Mouse (Mus musculus): ENCODE results near the gene Grm8. TPM values are rescaled to one million over a fixed set of nuclear protein-coding genes. Genes with fewer than 3 reads are reported as not detected.

Gene Grm8
- polyA plus RNA-seq, 1 experiment, result 0.04 TPM

DNA sequence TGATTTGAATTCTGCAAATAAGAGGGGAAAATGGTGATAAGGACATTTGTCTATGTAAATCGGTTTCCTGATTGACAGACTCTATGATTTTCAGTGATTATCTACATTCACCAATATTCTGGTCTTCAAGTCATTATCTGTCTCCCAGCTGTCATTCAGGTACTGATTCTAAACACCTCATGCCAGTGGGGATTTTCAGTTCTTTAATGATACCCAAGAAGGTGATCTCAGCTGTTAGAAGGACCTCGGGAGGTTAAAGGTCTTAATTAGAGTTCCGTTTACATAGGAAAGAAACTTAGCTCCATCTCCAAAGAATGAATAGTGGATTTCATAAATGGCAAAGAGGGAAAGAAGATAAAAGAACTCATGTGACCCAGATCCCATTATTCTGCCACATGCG, 143.7 kb downstream of the Grm8 start:
- no peaks in the 10 kb centered on the region for H3K36me3 ChIP-seq (ENCODE audit: control insufficient read depth, insufficient read depth, low read length)
- no peak for TF ChIP-seq CTCF (IDR thresholded peaks at IDR 0.05; ENCODE audit: extremely low read depth, insufficient read depth, insufficient read length, insufficient replicate concordance)
- TF ChIP-seq POLR2A (IDR thresholded peaks at IDR 0.05; ENCODE audit: low read depth, low read length), result no peak
- 84% methylated on average over 4 of the region's 4 CpGs for WGBS

DNA sequence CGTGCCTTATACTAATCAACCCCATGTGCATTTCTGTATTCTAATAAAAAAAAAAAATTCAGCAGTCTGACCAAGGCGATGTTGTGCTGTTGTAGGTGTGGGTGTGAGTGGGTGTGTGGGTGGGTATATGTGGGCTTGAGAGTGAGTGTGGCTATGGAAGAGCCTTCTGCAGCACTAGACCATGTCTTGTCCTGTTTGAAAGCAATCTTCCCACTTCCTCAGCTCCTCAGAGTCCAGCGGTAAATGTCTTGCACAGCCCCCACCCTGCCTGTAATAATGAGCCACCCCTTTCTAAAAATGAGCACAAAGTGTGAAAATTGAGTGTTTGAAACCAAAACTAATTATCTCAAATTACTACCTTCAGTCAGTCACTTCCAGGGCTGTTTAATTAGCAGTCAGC, 152.4 kb downstream of the Grm8 start:
- no peaks in the 10 kb centered on the region for H3K36me3 ChIP-seq (ENCODE audit: control insufficient read depth, insufficient read depth, low read length)
- DNase-seq (ENCODE audit: low read depth in 1 of 2, low spot score in 2 of 2), result no peak
- no peak overlapping the region for H3K27ac ChIP-seq (ENCODE audit: insufficient read depth, low read length)
- H3K27me3 ChIP-seq (ENCODE audit: control insufficient read depth, insufficient read depth, low read length), result no peaks in the 10 kb centered on the region
- no peaks in the 10 kb centered on the region for H3K4me1 ChIP-seq (ENCODE audit: control insufficient read depth, insufficient read depth, insufficient read length)
- TF ChIP-seq POLR2A (IDR thresholded peaks at IDR 0.05; ENCODE audit: low read depth, low read length), result no peak
- no peak for TF ChIP-seq CTCF (IDR thresholded peaks at IDR 0.05; ENCODE audit: extremely low read depth, insufficient read depth, insufficient read length, insufficient replicate concordance)
- 86% methylated on average over 3 of the region's 3 CpGs for WGBS
- no peak overlapping the region for H3K4me3 ChIP-seq (ENCODE audit: extremely low read depth, insufficient read depth, insufficient read length)

More for the DNA sequence above, 143.7 kb downstream of the Grm8 start:
- no peaks in the 10 kb centered on the region for H3K4me1 ChIP-seq (ENCODE audit: control insufficient read depth, insufficient read depth, insufficient read length)
- H3K27ac ChIP-seq (ENCODE audit: insufficient read depth, low read length), result no peak overlapping the region
- H3K4me3 ChIP-seq (ENCODE audit: extremely low read depth, insufficient read depth, insufficient read length), result no peak overlapping the region
- no peak for DNase-seq (ENCODE audit: low read depth in 1 of 2, low spot score in 2 of 2)
- no peaks in the 10 kb centered on the region for H3K27me3 ChIP-seq (ENCODE audit: control insufficient read depth, insufficient read depth, low read length)

DNA sequence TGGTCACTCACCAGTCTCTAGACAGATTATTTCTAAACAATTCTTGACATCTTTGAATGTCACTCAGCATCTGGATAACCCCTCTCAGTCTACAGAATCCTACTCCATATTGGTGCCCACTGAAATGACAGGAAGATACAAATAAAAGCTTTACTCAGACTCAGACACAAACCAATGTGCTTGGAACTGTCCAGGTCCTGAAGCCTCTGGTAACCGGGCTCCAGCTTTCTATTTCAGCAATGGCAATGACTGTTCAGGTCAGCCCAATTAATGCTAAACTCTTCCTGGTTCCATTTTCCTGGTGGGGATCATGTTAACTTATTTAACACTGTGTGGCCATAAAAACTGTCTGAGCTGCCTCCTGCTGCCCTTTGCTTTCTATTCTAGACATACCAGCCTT, 153.0 kb downstream of the Grm8 start:
- TF ChIP-seq CTCF (IDR thresholded peaks at IDR 0.05; ENCODE audit: extremely low read depth, insufficient read depth, insufficient read length, insufficient replicate concordance) (no peak), POLR2A (IDR thresholded peaks at IDR 0.05; ENCODE audit: low read depth, low read length) (no peak)
- H3K27me3 ChIP-seq (ENCODE audit: control insufficient read depth, insufficient read depth, low read length), result no peaks in the 10 kb centered on the region
- WGBS, result 27% methylated on average over 1 of the region's 1 CpGs
- H3K27ac ChIP-seq (ENCODE audit: insufficient read depth, low read length), result no peak overlapping the region
- H3K4me3 ChIP-seq (ENCODE audit: extremely low read depth, insufficient read depth, insufficient read length), result no peak overlapping the region
- no peaks in the 10 kb centered on the region for H3K4me1 ChIP-seq (ENCODE audit: control insufficient read depth, insufficient read depth, insufficient read length)
- DNase-seq (ENCODE audit: low read depth in 1 of 2, low spot score in 2 of 2), result no peak
- no peaks in the 10 kb centered on the region for H3K36me3 ChIP-seq (ENCODE audit: control insufficient read depth, insufficient read depth, low read length)

DNA sequence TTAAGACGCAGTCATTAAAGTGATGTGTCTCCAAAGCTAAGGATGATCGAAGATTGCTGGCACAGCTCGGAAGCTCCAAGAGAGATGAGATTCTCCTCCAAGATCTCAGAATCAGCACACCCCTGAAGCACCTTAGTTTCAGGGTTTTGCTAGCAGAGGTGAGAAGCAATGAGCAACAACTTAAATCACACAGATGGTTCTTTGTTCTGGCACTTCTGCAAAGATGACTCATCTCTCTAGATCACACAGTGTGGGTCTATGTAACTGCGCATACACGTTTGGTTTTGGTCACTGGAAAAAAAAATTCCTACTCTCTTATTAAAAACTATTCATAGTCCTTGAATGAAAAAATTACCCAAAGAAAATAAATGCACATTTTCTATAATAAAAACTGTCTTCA, 157.6 kb downstream of the Grm8 start:
- Histone ChIP-seq H3K4me1 (ENCODE audit: control insufficient read depth, insufficient read depth, insufficient read length) (no peaks in the 10 kb centered on the region), H3K36me3 (ENCODE audit: control insufficient read depth, insufficient read depth, low read length) (no peaks in the 10 kb centered on the region), H3K4me3 (ENCODE audit: extremely low read depth, insufficient read depth, insufficient read length) (no peak overlapping the region), H3K27me3 (ENCODE audit: control insufficient read depth, insufficient read depth, low read length) (no peaks in the 10 kb centered on the region), H3K27ac (ENCODE audit: insufficient read depth, low read length) (no peak overlapping the region)
- no peak for DNase-seq (ENCODE audit: low read depth in 1 of 2, low spot score in 2 of 2)
- TF ChIP-seq CTCF (IDR thresholded peaks at IDR 0.05; ENCODE audit: extremely low read depth, insufficient read depth, insufficient read length, insufficient replicate concordance) (no peak), POLR2A (IDR thresholded peaks at IDR 0.05; ENCODE audit: low read depth, low read length) (no peak)
- 89% methylated on average over 5 of the region's 5 CpGs for WGBS

DNA sequence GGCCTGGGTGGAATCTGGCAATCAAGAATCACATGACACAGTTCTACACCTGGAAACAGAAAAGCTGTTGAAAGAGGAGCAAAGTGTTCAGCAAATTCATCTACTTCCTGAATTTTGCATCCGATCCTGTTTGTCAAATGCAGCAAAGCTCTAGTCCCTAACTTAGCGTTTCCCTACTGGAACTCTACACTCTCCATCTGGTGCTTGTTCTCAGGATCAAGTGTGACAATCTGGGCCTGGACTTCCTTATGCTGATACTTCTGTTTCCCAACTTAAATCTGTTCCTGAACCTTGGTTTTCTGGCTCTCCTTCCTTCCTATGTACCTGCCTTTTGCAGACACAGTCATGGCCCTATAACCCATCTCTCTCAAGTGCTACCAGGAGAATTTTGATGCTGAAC, 166.1 kb downstream of the Grm8 start:
- Histone ChIP-seq H3K4me3 (ENCODE audit: extremely low read depth, insufficient read depth, insufficient read length) (no peak overlapping the region), H3K4me1 (ENCODE audit: control insufficient read depth, insufficient read depth, insufficient read length) (no peaks in the 10 kb centered on the region), H3K27me3 (ENCODE audit: control insufficient read depth, insufficient read depth, low read length) (no peaks in the 10 kb centered on the region), H3K27ac (ENCODE audit: insufficient read depth, low read length) (no peak overlapping the region), H3K36me3 (ENCODE audit: control insufficient read depth, insufficient read depth, low read length) (no peaks in the 10 kb centered on the region)
- TF ChIP-seq CTCF (IDR thresholded peaks at IDR 0.05; ENCODE audit: extremely low read depth, insufficient read depth, insufficient read length, insufficient replicate concordance) (no peak), POLR2A (IDR thresholded peaks at IDR 0.05; ENCODE audit: low read depth, low read length) (no peak)
- no peak for DNase-seq (ENCODE audit: low read depth in 1 of 2, low spot score in 2 of 2)
- 68% methylated on average over 2 of the region's 2 CpGs for WGBS

DNA sequence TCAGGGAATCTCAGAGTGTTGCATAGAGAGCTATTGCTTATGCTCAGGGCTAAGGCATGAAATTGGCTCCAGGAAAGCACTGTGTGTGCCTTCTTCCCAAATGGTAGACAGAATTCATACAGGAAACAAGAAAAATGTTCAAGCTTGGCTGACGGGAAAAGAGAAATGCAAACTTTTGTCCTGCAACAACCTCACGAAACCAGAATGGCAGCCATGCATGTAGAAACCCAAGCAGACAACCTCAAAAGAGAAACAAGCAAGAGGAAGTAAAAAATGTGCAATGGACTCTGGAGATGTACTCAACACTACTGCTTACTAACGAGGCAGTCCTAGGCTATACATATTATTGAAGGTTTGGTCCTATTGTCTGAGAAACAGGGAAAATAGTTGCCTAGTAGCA, 167.9 kb downstream of the Grm8 start:
- TF ChIP-seq POLR2A (IDR thresholded peaks at IDR 0.05; ENCODE audit: low read depth, low read length) (no peak), CTCF (IDR thresholded peaks at IDR 0.05; ENCODE audit: extremely low read depth, insufficient read depth, insufficient read length, insufficient replicate concordance) (no peak)

DNA sequence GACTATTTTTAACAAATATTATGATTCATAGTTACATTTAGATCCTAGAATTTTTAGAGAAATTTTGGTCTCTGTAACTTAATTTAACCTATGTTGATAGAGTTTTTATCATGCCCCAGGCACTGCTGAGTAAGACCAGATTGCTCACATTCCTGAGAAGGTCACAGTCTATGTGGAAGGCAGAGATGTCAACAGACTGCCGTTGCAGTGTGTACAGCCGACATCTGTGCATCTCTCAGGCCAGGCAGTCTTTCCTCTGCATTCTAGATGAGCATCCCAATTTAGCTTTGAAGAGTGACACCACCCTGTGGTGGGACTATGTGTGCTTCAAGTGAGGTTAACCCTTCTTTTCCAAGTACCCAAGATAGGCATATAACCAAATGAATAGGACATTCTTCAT, 169.7 kb downstream of the Grm8 start:
- Histone ChIP-seq H3K27me3 (ENCODE audit: control insufficient read depth, insufficient read depth, low read length) (no peaks in the 10 kb centered on the region), H3K27ac (ENCODE audit: insufficient read depth, low read length) (no peak overlapping the region), H3K36me3 (ENCODE audit: control insufficient read depth, insufficient read depth, low read length) (no peaks in the 10 kb centered on the region), H3K4me3 (ENCODE audit: extremely low read depth, insufficient read depth, insufficient read length) (no peak overlapping the region), H3K4me1 (ENCODE audit: control insufficient read depth, insufficient read depth, insufficient read length) (no peaks in the 10 kb centered on the region)
- 72% methylated on average over 2 of the region's 2 CpGs for WGBS
- no peak for DNase-seq (ENCODE audit: low read depth in 1 of 2, low spot score in 2 of 2)
- no peak for TF ChIP-seq POLR2A (IDR thresholded peaks at IDR 0.05; ENCODE audit: low read depth, low read length)
- TF ChIP-seq CTCF (IDR thresholded peaks at IDR 0.05; ENCODE audit: extremely low read depth, insufficient read depth, insufficient read length, insufficient replicate concordance), result no peak

More for the DNA sequence above, 167.9 kb downstream of the Grm8 start:
- no peaks in the 10 kb centered on the region for H3K4me1 ChIP-seq (ENCODE audit: control insufficient read depth, insufficient read depth, insufficient read length)
- 70% methylated on average over 3 of the region's 3 CpGs for WGBS
- DNase-seq (ENCODE audit: low read depth in 1 of 2, low spot score in 2 of 2), result no peak
- no peak overlapping the region for H3K27ac ChIP-seq (ENCODE audit: insufficient read depth, low read length)
- H3K4me3 ChIP-seq (ENCODE audit: extremely low read depth, insufficient read depth, insufficient read length), result no peak overlapping the region
- no peaks in the 10 kb centered on the region for H3K36me3 ChIP-seq (ENCODE audit: control insufficient read depth, insufficient read depth, low read length)
- H3K27me3 ChIP-seq (ENCODE audit: control insufficient read depth, insufficient read depth, low read length), result no peaks in the 10 kb centered on the region

All from spleen, adult 2 months (tissue).